Mouse (Mus musculus) lung, embryonic 16.5 days (tissue): ENCODE measurements at regions not wholly inside any gene's neighbourhood (a gene's known extent, or its start where the extent isn't known, plus 50 kb on each side); places are given as distances from the start of the nearest gene placed in this dataset.

ENCODE experiments used
- ATAC-seq: fragments of 200-750 bp; cut with Nextera tagmentation; 2 replicates; pipeline ENCODE4 v1.8.0; 2017; ENCODE audit warnings: low read depth, mild to moderate bottlenecking, moderate library complexity
- H3K27ac ChIP-seq: fragments of 300-500 bp; sonication (generic); 2 replicates; pipeline ENCODE4 v1.5.1; 2014; ENCODE audit warnings: mild to moderate bottlenecking, control low read depth, low read length
- H3K27me3 ChIP-seq: fragments of 300-500 bp; sonication (generic); 2 replicates; pipeline ENCODE4 v1.6.1; 2014; ENCODE audit warnings: low read depth, low read length, mixed read lengths; ENCODE audit not compliant: control insufficient read depth, insufficient read depth
- H3K36me3 ChIP-seq: fragments of 300-500 bp; sonication (generic); 2 replicates; pipeline ENCODE4 v1.6.1; 2014; ENCODE audit warnings: low read length; ENCODE audit not compliant: control insufficient read depth, insufficient read depth
- H3K4me1 ChIP-seq: fragments of 300-500 bp; sonication (generic); replicated peaks from 2 replicates; pipeline ENCODE4 v1.6.1; 2014; ENCODE audit warnings: low read length, mixed read lengths; ENCODE audit not compliant: control insufficient read depth, insufficient read depth
- H3K4me2 ChIP-seq: fragments of 300-500 bp; sonication (generic); 2 replicates; pipeline ENCODE4 v1.6.1; 2014; ENCODE audit warnings: low read depth, low read length, control low read depth
- H3K4me3 ChIP-seq: fragments of 300-500 bp; sonication (generic); 2 replicates; pipeline ENCODE4 v1.5.1; 2014; ENCODE audit warnings: mild to moderate bottlenecking, low read length, control low read depth
- H3K9ac ChIP-seq: fragments of 300-500 bp; sonication (generic); 2 replicates; pipeline ENCODE4 v1.6.1; 2014; ENCODE audit warnings: low read length, control low read depth
- H3K9me3 ChIP-seq: fragments of 300-500 bp; sonication (generic); 2 replicates; pipeline ENCODE4 v1.6.1; 2016; ENCODE audit warnings: low read length; ENCODE audit not compliant: control insufficient read depth
- WGBS: fragments of 180-500 bp; shearing (Covaris S2); extraction: QIAGEN DNeasy Blood & Tissue Kit; methylation state at CpG from one replicate; pipeline ENCODE4 v1.1.7; 2014; 5-methylcytosine and 5-hydroxymethylcytosine counted together

- no peak overlapping the region for H3K9ac ChIP-seq
- H3K9me3 ChIP-seq, result no peaks in the 10 kb centered on the region
- WGBS, result 81% methylated on average over 3 of the region's 3 CpGs
- H3K4me3 ChIP-seq, result no peak overlapping the region
- no peaks in the 10 kb centered on the region for H3K27me3 ChIP-seq
- no peak overlapping the region for H3K27ac ChIP-seq
- no peaks in the 10 kb centered on the region for H3K36me3 ChIP-seq
- no peak overlapping the region for H3K4me2 ChIP-seq
- no peak for ATAC-seq
- H3K4me1 ChIP-seq, result no peaks in the 10 kb centered on the region
Measured at GRCm38 (mm10) chr3:120875740-120876139, 295.8 kb downstream of the Rwdd3 start.

- no peaks in the 10 kb centered on the region for H3K4me1 ChIP-seq
- H3K27me3 ChIP-seq, result no peaks in the 10 kb centered on the region
- ATAC-seq, result no peak
- H3K27ac ChIP-seq, result no peak overlapping the region
- H3K4me2 ChIP-seq, result no peak overlapping the region
- no peaks in the 10 kb centered on the region for H3K36me3 ChIP-seq
- no peak overlapping the region for H3K4me3 ChIP-seq
- 30% methylated on average over 8 of the region's 8 CpGs for WGBS
- H3K9ac ChIP-seq, result no peak overlapping the region
- H3K9me3 ChIP-seq, result no peaks in the 10 kb centered on the region
Measured at GRCm38 (mm10) chr3:120865036-120865435, 306.5 kb downstream of the Rwdd3 start.

GRCm38 (mm10) chr3:120861641-120862040, 309.9 kb downstream of the Rwdd3 start:
- H3K9ac ChIP-seq, result no peak overlapping the region
- H3K27me3 ChIP-seq, result no peaks in the 10 kb centered on the region
- no peaks in the 10 kb centered on the region for H3K9me3 ChIP-seq
- H3K27ac ChIP-seq, result no peak overlapping the region
- no peaks in the 10 kb centered on the region for H3K36me3 ChIP-seq
- no peak overlapping the region for H3K4me3 ChIP-seq
- H3K4me1 ChIP-seq, result no peaks in the 10 kb centered on the region
- 70% methylated on average over 4 of the region's 4 CpGs for WGBS
- no peak for ATAC-seq
- H3K4me2 ChIP-seq, result no peak overlapping the region

- WGBS, result 82% methylated on average over 13 of the region's 13 CpGs
- Histone ChIP-seq H3K27ac (no peak overlapping the region), H3K4me3 (no peak overlapping the region), H3K36me3 (no peaks in the 10 kb centered on the region), H3K4me1 (no peaks in the 10 kb centered on the region), H3K4me2 (no peak overlapping the region), H3K9ac (no peak overlapping the region), H3K9me3 (no peaks in the 10 kb centered on the region), H3K27me3 (no peaks in the 10 kb centered on the region)
- no peak for ATAC-seq
Measured at GRCm38 (mm10) chr3:120858281-120858680, 313.2 kb downstream of the Rwdd3 start.

- Histone ChIP-seq H3K4me3 (no peak overlapping the region), H3K27me3 (no peaks in the 10 kb centered on the region), H3K9me3 (no peaks in the 10 kb centered on the region), H3K36me3 (no peaks in the 10 kb centered on the region), H3K9ac (no peak overlapping the region), H3K4me1 (no peaks in the 10 kb centered on the region), H3K4me2 (no peak overlapping the region), H3K27ac (no peak overlapping the region)
- peak; percentile 43; the same call in 1 of the 2 replicates for ATAC-seq
- WGBS, result 56% methylated on average over 3 of the region's 3 CpGs
Measured at GRCm38 (mm10) chr3:120854322-120854721, 317.2 kb downstream of the Rwdd3 start.

- Histone ChIP-seq H3K27me3 (no peaks in the 10 kb centered on the region), H3K36me3 (no peaks in the 10 kb centered on the region), H3K9me3 (no peaks in the 10 kb centered on the region), H3K4me3 (no peak overlapping the region), H3K9ac (no peak overlapping the region), H3K4me1 (no peaks in the 10 kb centered on the region), H3K4me2 (no peak overlapping the region), H3K27ac (no peak overlapping the region)
- ATAC-seq, result no peak
- 88% methylated on average over 2 of the region's 2 CpGs for WGBS
Measured at GRCm38 (mm10) chr3:120843623-120844022, 327.9 kb downstream of the Rwdd3 start.

- H3K4me3 ChIP-seq, result no peak overlapping the region
- no peaks in the 10 kb centered on the region for H3K4me1 ChIP-seq
- H3K4me2 ChIP-seq, result no peak overlapping the region
- H3K9me3 ChIP-seq, result no peaks in the 10 kb centered on the region
- ATAC-seq, result no peak
- H3K27me3 ChIP-seq, result no peaks in the 10 kb centered on the region
- no peak overlapping the region for H3K27ac ChIP-seq
- no peaks in the 10 kb centered on the region for H3K36me3 ChIP-seq
- H3K9ac ChIP-seq, result no peak overlapping the region
- 93% methylated on average over 19 of the region's 19 CpGs for WGBS
Measured at GRCm38 (mm10) chr3:120823536-120823935, 348.0 kb downstream of the Rwdd3 start.

- WGBS, result 29% methylated on average over 2 of the region's 2 CpGs
- H3K4me3 ChIP-seq, result no peak overlapping the region
- ATAC-seq, result no peak
Measured at GRCm38 (mm10) chr3:120811901-120812300, 359.6 kb downstream of the Rwdd3 start.

GRCm38 (mm10) chr3:120810527-120810926, 361.0 kb downstream of the Rwdd3 start:
- ATAC-seq, result no peak
- Histone ChIP-seq H3K4me1 (no peaks in the 10 kb centered on the region), H3K4me3 (no peak overlapping the region), H3K9ac (no peak overlapping the region), H3K4me2 (no peak overlapping the region), H3K27ac (no peak overlapping the region), H3K9me3 (no peaks in the 10 kb centered on the region), H3K27me3 (no peaks in the 10 kb centered on the region), H3K36me3 (no peaks in the 10 kb centered on the region)
- 53% methylated on average over 5 of the region's 5 CpGs for WGBS

More at GRCm38 (mm10) chr3:120811901-120812300, 359.6 kb downstream of the Rwdd3 start:
- Histone ChIP-seq H3K36me3 (no peaks in the 10 kb centered on the region), H3K27me3 (no peaks in the 10 kb centered on the region), H3K4me2 (no peak overlapping the region), H3K27ac (no peak overlapping the region), H3K4me1 (no peaks in the 10 kb centered on the region), H3K9ac (no peak overlapping the region), H3K9me3 (no peaks in the 10 kb centered on the region)

- H3K27me3 ChIP-seq, result no peaks in the 10 kb centered on the region
- H3K36me3 ChIP-seq, result no peaks in the 10 kb centered on the region
- H3K4me1 ChIP-seq, result no peaks in the 10 kb centered on the region
- no peaks in the 10 kb centered on the region for H3K9me3 ChIP-seq
- 42% methylated on average over 6 of the region's 6 CpGs for WGBS
- no peak overlapping the region for H3K4me2 ChIP-seq
- no peak overlapping the region for H3K9ac ChIP-seq
- no peak overlapping the region for H3K4me3 ChIP-seq
- ATAC-seq, result no peak
- no peak overlapping the region for H3K27ac ChIP-seq
Measured at GRCm38 (mm10) chr3:120810048-120810447, 361.4 kb downstream of the Rwdd3 start.
